Mouse (Mus musculus) T-helper 2 cell (primary cell): ENCODE data around the gene Gpbp1l1.

ENCODE experiments used
- in situ Hi-C: fragments of 300-600 bp; cut with MboI, MseI; formaldehyde crosslinking; loops from one replicate; pipeline ENCODE4 v1.15.1; 2025; ENCODE audit warnings: high pct_unique_total_duplicates

Gene Gpbp1l1

DNA sequence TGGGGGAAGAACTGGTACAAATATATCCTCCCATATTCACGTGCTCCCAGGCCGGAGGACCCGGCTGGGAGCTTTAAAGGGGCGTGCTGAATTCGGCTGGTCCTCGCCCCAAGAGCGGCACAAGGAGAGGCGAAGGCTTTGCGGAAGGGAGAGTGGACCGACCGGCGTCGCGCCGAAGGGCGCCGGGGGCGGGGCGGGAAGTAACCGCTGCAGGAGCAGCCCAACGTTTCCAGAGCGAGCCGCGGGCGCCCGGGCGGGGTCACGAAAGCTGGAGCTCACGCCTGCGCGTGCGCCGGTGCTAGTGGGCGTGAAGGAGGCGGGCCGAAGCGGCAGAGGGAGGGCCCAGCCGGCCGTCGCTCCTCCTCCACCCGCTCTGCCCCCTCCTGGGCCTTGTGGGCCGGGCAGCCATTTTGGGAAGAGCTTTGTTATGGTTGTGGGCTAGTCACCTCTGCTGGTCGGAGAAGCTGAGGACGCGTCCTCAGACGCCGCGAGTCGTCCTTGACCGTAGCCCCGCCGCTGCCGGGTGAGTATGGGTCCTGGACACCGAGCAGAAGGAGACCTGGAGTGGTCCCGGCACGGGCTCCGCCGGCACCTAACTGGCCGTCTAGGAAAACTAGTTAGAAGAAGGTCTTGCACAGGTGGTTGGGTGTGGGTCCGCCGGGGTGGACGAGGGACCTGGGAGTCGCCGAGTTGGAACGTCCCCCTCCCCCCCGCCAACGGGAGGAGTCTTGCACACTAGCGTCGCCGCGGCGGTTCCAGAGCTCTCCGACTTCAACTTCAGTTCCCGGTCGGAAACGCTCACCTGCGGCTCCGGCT is at the start of gene Gpbp1l1:
TSS of gene Gpbp1l1 (plus strand) at position 353 of the 816 bp plus-strand sequence.
- in situ Hi-C loops = loop anchor here (10.0 kb wide), 1 partner anchor 723 kb away; the partner anchor contains the start of gene Mknk1

DNA sequence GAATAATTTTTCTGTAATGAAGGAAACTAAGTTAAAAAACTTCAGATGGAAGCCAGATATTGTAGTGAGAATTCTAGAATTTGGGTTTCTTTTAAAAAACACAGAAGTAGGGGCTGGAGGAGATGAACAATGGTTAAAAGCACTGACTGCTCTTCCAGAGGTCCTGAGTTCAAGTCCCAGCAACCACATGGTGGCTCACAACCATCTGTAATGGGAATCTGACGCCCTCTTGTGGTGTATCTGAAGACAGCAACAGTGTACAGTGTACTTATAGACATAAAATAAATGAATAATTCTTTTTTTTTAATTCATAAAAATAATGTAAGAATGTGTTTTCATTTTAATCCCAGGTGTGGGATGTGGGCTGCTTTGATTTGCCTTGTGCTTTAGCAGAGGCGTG is 26.3 kb upstream of the Gpbp1l1 start:
- in situ Hi-C loops = no loop called here

DNA sequence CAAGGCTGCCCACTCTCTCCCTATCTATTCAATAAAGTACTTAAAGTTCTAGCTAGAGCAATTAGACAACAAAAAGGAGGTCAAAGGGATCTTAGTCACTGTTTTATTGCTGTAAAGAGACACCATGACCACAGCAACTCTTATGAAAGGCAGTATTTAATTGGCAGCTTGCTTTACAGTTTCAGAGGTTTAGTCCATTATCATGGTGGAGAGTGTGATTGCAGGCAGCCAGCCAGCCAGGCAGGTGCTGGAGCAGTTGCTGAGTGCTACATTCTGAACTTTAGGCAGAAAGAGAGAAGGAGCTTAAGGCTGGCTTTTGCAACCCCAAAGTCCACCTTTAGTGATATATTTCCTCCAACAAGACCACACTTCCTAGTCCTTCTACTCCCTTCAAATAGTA is 21.1 kb upstream of the Gpbp1l1 start:
- in situ Hi-C loops = no loop called here

DNA sequence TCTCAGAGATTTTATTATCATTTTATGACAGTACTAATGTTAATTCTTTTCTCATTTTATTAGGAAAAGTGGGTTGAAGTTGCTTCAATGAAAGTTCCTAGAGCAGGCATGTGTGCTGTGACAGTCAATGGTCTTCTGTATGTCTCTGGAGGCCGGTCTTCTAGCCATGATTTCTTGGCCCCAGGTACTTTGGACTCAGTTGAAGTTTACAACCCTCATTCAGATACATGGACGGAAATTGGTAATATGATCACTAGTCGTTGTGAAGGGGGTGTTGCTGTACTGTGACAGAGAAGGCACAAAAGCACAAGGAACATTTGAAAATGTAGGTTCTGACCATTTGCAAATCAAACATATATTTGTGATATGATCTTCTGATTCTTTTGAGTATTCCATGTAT is 19.7 kb upstream of the Gpbp1l1 start:
- in situ Hi-C loops = no loop called here

DNA sequence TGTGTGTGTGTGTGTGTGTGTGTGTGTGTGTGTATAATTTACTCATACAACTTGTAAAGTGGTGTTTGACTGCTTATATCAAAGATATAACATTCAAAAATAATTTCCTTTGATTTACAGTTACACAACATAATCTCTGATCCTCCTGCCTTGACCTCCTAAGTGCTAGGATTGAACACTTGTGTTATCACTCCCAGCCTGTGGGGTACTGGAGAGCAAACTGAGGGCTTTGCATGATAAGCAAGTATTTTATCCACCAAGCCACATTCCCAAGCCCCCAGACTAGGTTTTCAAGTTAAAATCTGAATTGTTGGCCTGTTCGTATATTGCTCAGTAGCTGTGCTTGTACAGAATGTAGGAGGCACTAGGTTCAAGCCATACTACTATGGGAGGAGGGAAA is 7.0 kb upstream of the Gpbp1l1 start:
- in situ Hi-C loops = loop anchor here (10.0 kb wide), 1 partner anchor 716 kb away; the partner anchor contains the start of gene Mknk1

DNA sequence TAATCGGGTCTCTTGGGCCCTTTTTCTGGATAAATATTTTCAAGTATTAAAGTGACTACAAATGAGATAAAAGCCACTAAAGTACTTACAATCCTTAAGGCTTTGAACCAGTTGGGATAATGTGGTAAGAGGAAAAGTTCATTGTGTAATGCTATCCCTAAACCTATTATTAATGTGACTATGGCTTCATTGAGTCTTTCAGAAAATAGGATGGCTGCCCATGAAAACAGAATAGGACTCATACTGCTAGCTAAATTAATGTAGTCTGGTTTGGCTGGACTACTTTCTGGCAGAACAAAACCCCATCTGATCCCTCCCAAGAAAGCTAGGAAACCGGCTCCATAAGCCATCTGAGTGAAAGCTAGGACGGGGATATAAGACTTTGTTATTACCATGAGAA is 4.4 kb upstream of the Gpbp1l1 start:
- in situ Hi-C loops = loop anchor here (10.0 kb wide), 1 partner anchor 718 kb away; the partner anchor contains the start of gene Mknk1

DNA sequence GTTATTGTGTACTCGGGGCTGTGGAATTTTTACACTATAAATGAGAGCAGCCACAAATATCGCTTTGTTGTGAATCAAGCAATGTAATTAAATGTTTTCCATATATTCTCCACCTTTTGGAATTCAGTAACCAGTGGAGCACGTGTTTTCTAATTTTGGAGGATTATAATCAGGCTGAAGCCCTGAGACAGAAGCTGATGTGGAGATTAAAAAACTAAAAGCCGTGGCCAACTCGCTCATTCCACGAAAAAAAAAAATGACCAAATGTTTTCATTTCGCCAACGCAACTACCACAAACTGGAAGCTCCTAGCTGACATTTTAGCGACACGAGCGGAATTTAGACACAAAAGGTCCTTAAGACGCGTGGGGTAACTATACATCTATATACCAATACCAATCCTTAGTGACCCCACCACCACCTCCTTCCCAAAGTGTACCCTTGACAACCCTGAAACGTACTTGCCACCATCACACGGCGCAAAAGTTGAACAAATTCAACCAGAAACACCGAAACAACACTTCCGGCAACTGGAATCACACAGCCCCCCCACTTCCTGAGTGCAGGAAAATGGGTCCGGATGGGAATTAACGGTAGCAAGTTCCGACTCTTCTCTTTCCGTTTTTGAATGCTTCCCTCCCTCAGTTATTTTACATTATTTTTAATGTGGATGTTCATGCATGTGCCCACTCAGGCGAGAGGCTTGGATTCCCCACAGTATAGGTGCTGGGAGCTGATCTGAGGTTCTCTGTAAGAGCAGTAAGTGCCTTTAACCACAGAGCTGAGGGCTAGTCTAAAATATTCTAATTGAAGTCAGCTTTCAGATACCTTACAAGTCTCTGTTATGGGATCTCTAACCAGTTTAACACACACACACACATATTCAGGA is 1.8 kb upstream of the Gpbp1l1 start, which contains the start of gene Tmem69:
TSS of gene Tmem69 (minus strand) at position 524 of the 888 bp plus-strand sequence.
- in situ Hi-C loops = loop anchor here (10.0 kb wide), 1 partner anchor 721 kb away; the partner anchor contains the start of gene Mknk1

DNA sequence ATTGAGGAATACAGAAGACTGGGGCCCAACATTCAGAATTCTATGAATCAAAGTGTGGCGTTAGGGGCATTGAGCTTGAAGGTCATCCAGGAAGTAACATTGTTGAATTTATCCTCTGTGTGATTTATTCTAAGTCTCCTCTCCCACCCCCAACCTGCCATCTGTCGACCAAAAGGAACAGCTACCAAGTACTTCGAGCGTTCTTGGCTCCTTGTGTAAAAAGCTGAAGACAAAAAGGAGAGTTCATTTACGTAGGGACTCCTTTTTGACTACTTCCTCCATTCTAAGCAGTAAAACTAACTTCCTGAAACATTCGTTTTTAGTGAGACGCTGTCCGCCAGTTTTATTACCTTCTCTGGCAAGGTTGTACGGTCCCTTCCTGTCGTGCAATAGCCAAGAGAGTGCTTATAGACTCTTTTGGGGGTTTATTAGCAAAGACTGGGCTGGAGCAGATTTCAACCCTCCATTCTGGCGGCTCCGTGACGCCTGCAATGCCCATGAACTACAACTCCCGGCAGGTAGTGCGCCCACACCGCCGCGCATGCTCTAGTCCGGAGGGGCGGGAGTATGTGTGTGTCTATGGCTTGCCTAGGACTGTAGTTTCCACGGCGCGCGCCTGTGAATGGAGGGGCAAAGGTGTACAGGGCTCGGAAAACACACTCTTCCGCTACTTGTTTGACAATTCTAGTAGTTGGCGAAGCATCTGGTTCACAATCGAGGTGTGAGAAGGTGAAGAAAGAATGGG is 725 bp upstream of the Gpbp1l1 start:
- in situ Hi-C loops = loop anchor here (10.0 kb wide), 1 partner anchor 722 kb away; the partner anchor contains the start of gene Mknk1

DNA sequence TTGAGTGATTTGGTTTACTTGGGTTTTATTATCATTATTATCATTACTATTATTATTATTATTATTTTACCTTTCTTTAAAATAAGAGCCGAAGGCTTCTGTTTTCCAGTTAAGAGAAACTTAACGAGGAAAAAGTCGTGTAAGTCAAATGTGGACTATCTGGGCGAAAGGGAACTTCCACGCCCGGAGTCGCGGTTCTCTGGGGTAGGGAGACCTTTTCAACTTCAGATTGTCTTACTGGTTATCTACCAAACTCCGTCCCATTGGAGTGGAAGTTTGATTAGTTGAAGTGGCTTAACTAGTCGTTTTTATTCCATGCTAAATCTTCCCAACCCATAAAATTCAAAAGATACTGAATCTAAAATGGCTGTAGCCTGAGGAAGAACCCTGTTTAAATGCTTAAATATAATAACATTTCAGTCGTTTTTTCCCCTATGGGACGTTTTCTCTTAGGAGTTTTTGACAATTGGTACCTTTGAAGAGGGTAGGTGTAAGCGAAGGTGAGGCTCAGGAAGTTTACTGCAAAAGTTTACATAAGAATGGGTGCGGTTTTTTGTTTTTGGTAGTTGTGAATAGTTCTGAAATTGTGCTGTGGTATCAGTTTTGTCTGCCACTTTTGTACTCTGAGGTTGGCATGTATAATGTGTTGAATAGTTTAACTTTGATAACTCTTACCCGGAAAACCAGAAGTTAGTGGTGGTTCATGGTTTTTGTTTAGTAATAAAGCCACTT is 859 bp downstream of the Gpbp1l1 start:
- in situ Hi-C loops = loop anchor here (10.0 kb wide), 1 partner anchor 724 kb away; the partner anchor contains the start of gene Mknk1

DNA sequence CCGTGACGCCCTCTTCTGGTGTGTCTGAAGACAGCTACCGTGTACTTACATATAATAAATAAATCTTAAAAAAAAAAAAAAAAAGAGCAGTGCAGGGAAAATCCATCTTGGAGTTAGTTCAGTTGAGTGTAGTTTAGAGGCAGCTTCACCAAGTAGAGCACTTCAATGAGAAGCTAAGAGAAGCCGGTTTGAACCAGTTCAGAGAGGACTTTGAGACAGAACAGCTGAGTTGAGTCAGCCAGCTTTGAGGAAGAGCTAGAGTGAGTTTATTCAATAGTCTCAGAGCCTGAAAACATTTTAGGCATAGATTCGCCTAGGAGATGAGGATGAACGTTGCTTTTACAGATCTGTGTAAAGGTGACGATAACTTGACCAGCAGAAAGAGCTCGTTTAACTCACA is 38.3 kb downstream of the Gpbp1l1 start:
- in situ Hi-C loops = no loop called here

DNA sequence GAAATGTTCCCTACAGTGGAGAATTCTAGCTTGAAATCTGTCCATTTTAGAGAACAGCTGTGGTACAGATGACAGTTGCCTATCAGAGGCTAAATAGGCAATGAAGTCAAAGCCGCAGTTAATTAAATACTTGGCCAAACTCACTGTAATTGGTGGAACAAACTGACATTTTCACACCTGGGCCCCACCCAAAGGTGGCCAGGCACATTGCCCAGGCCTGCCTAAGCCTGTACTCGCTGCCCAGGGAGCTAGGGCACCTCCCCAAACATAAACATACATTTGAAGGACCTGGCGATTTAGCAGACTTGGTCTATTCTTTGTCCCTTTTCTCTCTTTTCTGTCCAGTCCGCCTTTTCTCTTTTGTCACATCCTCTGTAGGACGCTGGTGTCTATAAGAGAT is 38.9 kb downstream of the Gpbp1l1 start, which contains the start of gene Ccdc17:
TSS of gene Ccdc17 (plus strand) at position 276 of the 400 bp plus-strand sequence.
- in situ Hi-C loops = no loop called here

DNA sequence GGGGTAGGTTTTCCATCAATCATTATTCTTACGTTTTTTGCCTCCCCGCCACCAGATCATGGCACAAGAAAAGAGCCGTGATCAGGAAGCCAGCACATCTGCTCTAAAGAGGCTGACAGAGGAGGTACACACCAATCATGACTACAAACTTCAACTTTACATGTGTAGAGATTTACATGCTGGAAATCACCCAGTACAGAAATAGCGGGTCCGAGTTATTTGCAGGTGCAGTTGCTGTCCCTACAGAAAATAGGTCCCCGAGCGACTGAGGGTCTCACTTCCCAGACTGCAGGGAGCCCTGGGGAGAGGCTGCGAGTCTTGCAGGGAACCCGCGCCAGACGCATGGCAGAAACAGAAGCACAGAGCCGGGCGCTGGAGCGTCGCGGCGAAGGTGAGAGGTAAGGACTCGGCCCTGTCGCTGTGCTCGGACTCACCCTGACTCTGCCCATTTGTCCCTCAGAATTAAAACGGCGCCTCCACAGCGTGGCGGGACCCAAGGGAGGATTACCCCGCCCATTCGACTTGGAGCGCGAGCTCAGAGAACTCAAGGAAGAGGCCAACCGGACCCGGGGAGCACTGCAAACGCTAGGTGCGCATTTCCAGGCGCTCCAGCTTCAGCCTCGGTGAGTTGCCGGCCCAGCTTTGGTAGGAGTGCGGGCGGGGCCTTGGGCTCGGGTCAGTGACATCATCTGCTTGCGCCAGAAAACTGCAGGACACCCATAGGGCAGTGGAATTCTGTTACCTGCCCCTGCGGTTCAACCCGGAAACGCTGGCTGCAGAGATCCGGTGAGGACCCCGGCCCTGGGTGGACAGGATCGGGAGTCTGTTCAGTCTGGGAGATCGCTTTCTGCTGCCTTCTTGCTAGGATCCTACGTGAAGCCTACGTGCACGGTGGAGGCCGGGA is 39.8 kb downstream of the Gpbp1l1 start:
- in situ Hi-C loops = no loop called here

DNA sequence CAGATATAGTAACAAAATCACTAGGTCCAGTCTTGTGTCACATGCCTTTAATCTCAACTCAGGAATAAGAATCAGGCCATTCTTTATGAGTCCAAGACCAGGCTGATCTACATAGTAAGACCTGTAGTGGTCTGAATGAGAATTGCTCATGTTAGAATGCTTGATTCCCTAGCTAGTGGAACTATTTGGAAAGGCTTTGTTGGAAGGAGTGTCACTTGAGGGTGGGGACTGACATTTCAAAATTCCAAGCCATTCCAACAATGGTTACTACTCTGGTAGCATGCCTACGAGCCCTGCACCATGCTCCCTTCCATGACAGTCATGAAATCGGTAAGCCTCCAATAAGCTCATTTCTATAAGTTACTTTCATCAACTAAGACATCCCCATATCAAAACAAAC is 55.2 kb downstream of the Gpbp1l1 start:
- in situ Hi-C loops = no loop called here

DNA sequence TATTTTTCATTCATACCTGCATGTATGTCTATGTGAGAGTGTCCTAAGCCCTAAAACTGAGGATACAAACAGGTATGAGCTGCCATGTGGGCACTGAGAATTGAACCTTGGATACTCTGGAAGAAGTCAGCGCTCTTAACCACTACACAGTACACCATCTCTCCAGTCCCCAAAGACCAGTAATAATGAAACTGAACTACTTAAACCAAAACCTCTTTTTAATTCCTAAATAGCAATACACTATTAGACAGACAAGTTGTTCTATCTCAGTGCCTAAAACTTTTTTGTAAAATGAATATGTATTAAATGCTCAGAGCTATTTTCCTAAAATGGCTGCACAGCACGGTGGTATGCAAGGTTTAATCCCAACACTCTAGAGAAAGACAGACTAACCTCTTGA is 57.8 kb downstream of the Gpbp1l1 start:
- in situ Hi-C loops = no loop called here

DNA sequence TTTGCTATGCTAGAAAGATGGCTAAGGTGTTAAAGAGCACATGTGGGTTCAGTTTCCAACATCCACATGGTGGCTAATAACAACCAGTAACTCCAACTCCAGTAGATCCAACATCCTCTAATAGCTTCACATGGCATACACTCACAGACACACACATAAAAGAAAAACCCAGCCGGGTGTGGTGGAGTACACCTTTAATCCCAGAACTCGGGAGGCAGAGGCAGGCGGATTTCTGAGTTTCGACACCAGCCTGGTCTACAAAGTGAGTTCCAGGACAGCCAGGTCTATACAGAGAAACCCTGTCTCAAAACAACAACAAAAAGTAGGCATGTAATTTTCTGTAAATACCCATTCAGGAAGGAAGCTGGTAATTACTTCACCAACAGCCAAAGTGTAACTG is 67.4 kb downstream of the Gpbp1l1 start:
- in situ Hi-C loops = no loop called here

DNA sequence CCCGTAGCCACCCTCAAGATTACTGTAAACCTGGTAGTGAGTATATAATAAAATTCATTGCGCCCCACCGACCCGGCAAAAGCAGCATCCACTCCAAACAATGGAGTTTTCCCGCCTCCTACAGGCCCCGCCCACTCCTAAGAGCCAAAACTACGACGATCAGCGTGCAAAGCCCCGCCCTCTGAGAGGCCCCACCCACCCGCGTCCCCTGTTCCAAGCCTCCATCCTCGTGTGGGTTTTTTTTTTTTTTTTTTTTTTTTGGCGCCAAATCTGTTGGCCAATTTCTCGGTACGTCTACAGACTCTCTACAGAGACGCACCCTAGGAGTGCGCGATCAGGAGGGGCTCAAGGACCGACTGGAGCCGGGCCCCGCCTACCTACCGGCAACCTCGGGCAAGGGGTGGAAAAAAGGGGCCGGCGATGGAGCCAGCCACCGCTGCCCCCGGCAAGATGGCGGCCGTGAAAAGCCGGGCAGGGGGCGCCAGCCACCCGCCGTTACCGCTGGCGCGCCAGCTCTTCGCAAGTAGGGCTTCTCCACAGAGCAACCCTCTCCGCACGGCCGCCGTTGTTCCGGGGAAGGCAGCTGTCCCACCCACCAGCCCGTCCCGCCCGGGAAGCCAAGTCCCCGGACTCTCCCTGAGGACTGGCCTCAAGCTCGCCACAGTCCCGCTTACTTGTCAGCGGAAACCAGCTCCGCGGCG is 69.3 kb downstream of the Gpbp1l1 start:
- in situ Hi-C loops = no loop called here

DNA sequence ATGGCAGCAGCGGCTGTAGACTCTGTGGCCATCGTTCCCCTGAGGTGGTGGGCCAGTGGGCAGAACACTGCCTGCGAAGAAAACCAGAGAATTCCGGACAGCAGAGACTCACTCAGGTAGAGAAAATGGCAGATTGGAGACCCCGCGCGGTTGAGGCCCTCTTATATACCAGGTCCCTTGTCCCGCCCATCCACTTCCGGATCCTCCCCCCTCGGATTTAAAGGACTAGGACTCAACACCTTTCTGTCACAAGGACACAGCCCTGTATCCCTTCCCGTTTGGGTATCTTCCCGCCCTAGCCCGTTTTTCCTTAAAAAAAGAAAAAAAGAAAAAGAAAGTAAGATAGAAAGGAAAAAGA is 69.9 kb downstream of the Gpbp1l1 start:
- in situ Hi-C loops = no loop called here

DNA sequence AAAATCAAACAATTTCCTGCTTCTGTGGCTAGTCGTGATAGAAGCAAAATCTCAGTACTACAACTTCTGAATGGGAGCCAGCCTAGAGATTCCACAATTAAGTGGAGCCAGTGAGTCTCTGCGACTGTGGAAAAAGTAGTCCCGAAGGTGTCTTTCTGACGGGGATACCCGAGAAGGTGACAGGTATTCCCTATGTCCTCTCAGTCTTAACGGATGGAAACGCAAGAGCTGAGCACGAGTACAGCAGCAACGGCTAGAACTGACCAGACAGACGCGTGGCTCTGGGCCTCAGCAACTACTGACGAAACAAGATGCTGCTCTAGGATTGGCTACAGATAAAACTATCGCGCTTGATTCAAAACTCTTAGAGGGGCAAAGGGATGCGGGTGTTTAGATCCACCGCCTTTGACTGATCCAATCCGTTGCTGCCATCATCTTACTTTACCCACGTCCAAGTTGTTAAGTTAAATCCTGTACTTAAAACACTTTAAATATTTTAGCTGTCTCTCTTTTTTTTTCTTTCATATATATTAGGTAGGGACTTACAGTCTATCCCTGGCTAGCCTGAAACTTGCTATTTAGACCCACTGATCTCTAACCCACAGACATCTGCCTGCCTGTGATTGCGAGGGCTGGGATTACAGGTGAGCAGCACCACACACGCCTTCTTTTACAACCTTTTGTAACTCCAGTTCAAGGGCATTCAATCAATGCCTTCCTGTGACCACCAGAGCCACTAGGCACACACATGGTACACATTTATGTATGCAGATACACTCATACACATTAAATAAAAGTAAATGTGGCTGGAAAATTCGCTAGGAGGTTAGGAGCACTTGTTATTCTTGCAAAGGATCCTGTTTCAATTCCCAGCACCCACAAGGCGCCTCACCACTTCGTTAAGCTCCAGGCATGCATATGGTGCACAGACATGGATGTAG is 70.5 kb downstream of the Gpbp1l1 start, which contains the start of gene Nasp:
TSS of gene Nasp (minus strand) at position 220 of the 941 bp plus-strand sequence.
- in situ Hi-C loops = no loop called here
